Mouse (Mus musculus) small intestine, adult 2 months (tissue): ENCODE results near the gene Adck2. TPM values are rescaled to one million over a fixed set of nuclear protein-coding genes. Genes with fewer than 3 reads are reported as not detected.

Source experiments
- H3K27ac ChIP-seq: fragments of 200-500 bp; 2 replicates; pipeline ENCODE4 v1.5.1; 2012; ENCODE audit warnings: low read depth, low read length, control low read depth, inconsistent platforms; ENCODE audit not compliant: insufficient read depth
- H3K27me3 ChIP-seq: fragments of 200-500 bp; 2 replicates; pipeline ENCODE4 v1.6.1; 2012; ENCODE audit warnings: mild to moderate bottlenecking, moderate library complexity, low read length, inconsistent platforms; ENCODE audit not compliant: control insufficient read depth, insufficient read depth
- H3K36me3 ChIP-seq: fragments of 200-500 bp; 2 replicates; pipeline ENCODE4 v1.6.1; 2012; ENCODE audit warnings: mild to moderate bottlenecking, low read length, control low read depth, inconsistent platforms; ENCODE audit not compliant: control insufficient read depth, insufficient read depth
- H3K4me1 ChIP-seq: fragments of 200-500 bp; 2 replicates; pipeline ENCODE4 v1.6.1; 2012; ENCODE audit warnings: low read length, inconsistent platforms, mixed read lengths; ENCODE audit not compliant: control insufficient read depth, insufficient read depth, insufficient read length
- H3K4me3 ChIP-seq: fragments of 200-500 bp; 2 replicates; pipeline ENCODE4 v1.5.1; 2012; ENCODE audit warnings: low read depth, mild to moderate bottlenecking, control low read depth, inconsistent platforms, low read length, moderate library complexity
- CTCF ChIP-seq: fragments of 200-500 bp; IDR thresholded peaks from 2 replicates; pipeline ENCODE4 v1.5.1; 2012; ENCODE audit warnings: low read depth, mild to moderate bottlenecking, control low read depth, inconsistent platforms, low read length, moderate library complexity, mixed read lengths; ENCODE audit not compliant: insufficient replicate concordance, insufficient read length; ENCODE audit errors: extremely low read depth
- POLR2A ChIP-seq: fragments of 200-500 bp; IDR thresholded peaks from 2 replicates; pipeline ENCODE4 v1.6.1; 2012; ENCODE audit warnings: low read depth, mild to moderate bottlenecking, control low read depth, inconsistent platforms, low read length, moderate library complexity
- WGBS: fragments of 180-500 bp; shearing (Covaris S2); methylation state at CpG from one replicate; pipeline ENCODE4 v1.1.7; 2018; 5-methylcytosine and 5-hydroxymethylcytosine counted together
- polyA plus RNA-seq: library from polyadenylated mRNA; depleted of rRNA; stranded (reverse); fragments of >200 nt; gene quantifications from 2 replicates; pipeline ENCODE4 v1.2.3, GENCODE M21; 2012

The Adck2 gene
- polyA plus RNA-seq, 1 experiment = 10.4 TPM

- TF ChIP-seq CTCF (no peak), POLR2A (no peak)
- Histone ChIP-seq H3K36me3 (no peaks in the 10 kb centered on the region), H3K27ac (no peak overlapping the region), H3K27me3 (no peaks in the 10 kb centered on the region), H3K4me3 (no peak overlapping the region), H3K4me1 (no peaks in the 10 kb centered on the region)
- 90% methylated on average over 5 of the region's 5 CpGs for WGBS
Measured at GRCm38 (mm10) chr6:39537276-39537675, 36.4 kb upstream of the Adck2 start.

GRCm38 (mm10) chr6:39538227-39538626 lies 35.4 kb upstream of the Adck2 start:
- 62% methylated on average over 8 of the region's 8 CpGs for WGBS
- no peak for TF ChIP-seq CTCF
- Histone ChIP-seq H3K4me3 (no peak overlapping the region), H3K4me1 (peaks cover 4% of the 10 kb centered on the region), H3K36me3 (no peaks in the 10 kb centered on the region), H3K27ac (no peak overlapping the region), H3K27me3 (no peaks in the 10 kb centered on the region)

- Histone ChIP-seq H3K4me3 (no peak overlapping the region), H3K27me3 (no peaks in the 10 kb centered on the region), H3K4me1 (peaks cover 4% of the 10 kb centered on the region), H3K36me3 (no peaks in the 10 kb centered on the region), H3K27ac (0 out of 2 replicates have a peak overlapping the region, but pooled peaks have one; percentile 21)
- 51% methylated on average over 7 of the region's 7 CpGs for WGBS
- TF ChIP-seq CTCF = no peak
- no peak for TF ChIP-seq POLR2A
Measured at GRCm38 (mm10) chr6:39539679-39540155, 34.0 kb upstream of the Adck2 start.

- Histone ChIP-seq H3K4me1 (peaks cover 4% of the 10 kb centered on the region), H3K36me3 (no peaks in the 10 kb centered on the region), H3K4me3 (no peak overlapping the region), H3K27me3 (no peaks in the 10 kb centered on the region), H3K27ac (no peak overlapping the region)
- 52% methylated on average over 2 of the region's 2 CpGs for WGBS
- TF ChIP-seq CTCF (no peak), POLR2A (no peak)
Measured at GRCm38 (mm10) chr6:39540563-39540962, 33.1 kb upstream of the Adck2 start.

GRCm38 (mm10) chr6:39542631-39543597 lies 30.8 kb upstream of the Adck2 start:
- H3K4me1 ChIP-seq = peaks cover 4% of the 10 kb centered on the region
- no peak for TF ChIP-seq CTCF
- TF ChIP-seq POLR2A = no peak
- H3K27me3 ChIP-seq = no peaks in the 10 kb centered on the region
- H3K4me3 ChIP-seq = no peak overlapping the region
- H3K36me3 ChIP-seq = no peaks in the 10 kb centered on the region
- H3K27ac ChIP-seq = peak overlapping the region; percentile 29; the same call in 1 of the 2 replicates
- 22% methylated on average over 15 of the region's 15 CpGs for WGBS

GRCm38 (mm10) chr6:39543769-39544420 lies 29.8 kb upstream of the Adck2 start:
- TF ChIP-seq CTCF (no peak), POLR2A (no peak)
- H3K27ac ChIP-seq = peak overlapping the region; percentile 25; the same call in 1 of the 2 replicates
- 86% methylated on average over 15 of the region's 15 CpGs for WGBS
- H3K4me3 ChIP-seq = no peak overlapping the region
- H3K4me1 ChIP-seq = peaks cover 4% of the 10 kb centered on the region
- H3K27me3 ChIP-seq = no peaks in the 10 kb centered on the region
- no peaks in the 10 kb centered on the region for H3K36me3 ChIP-seq

- Histone ChIP-seq H3K4me3 (no peak overlapping the region), H3K4me1 (peaks cover 4% of the 10 kb centered on the region), H3K36me3 (no peaks in the 10 kb centered on the region), H3K27me3 (no peaks in the 10 kb centered on the region), H3K27ac (no peak overlapping the region)
- WGBS = 90% methylated on average over 7 of the region's 7 CpGs
- TF ChIP-seq CTCF (no peak), POLR2A (no peak)
Measured at GRCm38 (mm10) chr6:39545474-39545873, 28.2 kb upstream of the Adck2 start.
